Mouse (Mus musculus): ENCODE results near the gene Cks1b. TPM values are rescaled to one million over a fixed set of nuclear protein-coding genes. Genes with fewer than 3 reads are reported as not detected.

Gene Cks1b
- total and polyA plus RNA-seq, 3 experiments = 75.1 to 184 (median 99.8) TPM

- ATAC-seq (ENCODE audit: extremely low read depth, insufficient number of reproducible peaks, low FRiP score, poor library complexity, severe bottlenecking) (no peak), DNase-seq (ENCODE audit: low spot score) (no peak)
- Histone ChIP-seq H3K4me3 (ENCODE audit: low read depth, low read length) (peak overlapping the region; percentile 74), H3K36me3 (replicated peaks) (peaks cover 51% of the 10 kb centered on the region), H3K27me3 (ENCODE audit: insufficient read depth, low read length) (no peaks in the 10 kb centered on the region), H3K9me3 (replicated peaks) (no peaks in the 10 kb centered on the region), H3K4me1 (ENCODE audit: insufficient read depth, low read depth, low read length) (peaks cover 50% of the 10 kb centered on the region)
- no peak for TF ChIP-seq GATA2 (IDR thresholded peaks at IDR 0.05; ENCODE audit: borderline replicate concordance, low read depth, low read length)
- no peak for TF ChIP-seq CTCF (IDR thresholded peaks at IDR 0.05; ENCODE audit: low read depth, low read length)
- no peak for TF ChIP-seq GATA1 (IDR thresholded peaks at IDR 0.05; ENCODE audit: borderline replicate concordance, low read length)
- no peak for TF ChIP-seq POLR2AphosphoS5 (IDR thresholded peaks at IDR 0.05; ENCODE audit: insufficient replicate concordance, low read depth, low read length)
- TF ChIP-seq TAL1 (conservative IDR thresholded peaks at IDR 0.05; ENCODE audit: low read depth, low read length) = no peak
Measured at GRCm38 (mm10) chr3:89417131-89417530, 1.1 kb downstream of the Cks1b start.

- peaks cover 44% of the 10 kb centered on the region for H3K36me3 ChIP-seq (replicated peaks)
- H3K4me1 ChIP-seq (ENCODE audit: insufficient read depth, low read depth, low read length) = peaks cover 41% of the 10 kb centered on the region
- H3K4me3 ChIP-seq (ENCODE audit: low read depth, low read length) = peak overlapping the region; percentile 36; the same call in 1 of the 2 replicates
- no peaks in the 10 kb centered on the region for H3K27me3 ChIP-seq (ENCODE audit: insufficient read depth, low read length)
- DNase-seq (ENCODE audit: low spot score) (no peak), ATAC-seq (ENCODE audit: extremely low read depth, insufficient number of reproducible peaks, low FRiP score, poor library complexity, severe bottlenecking) (no peak)
- no peaks in the 10 kb centered on the region for H3K9me3 ChIP-seq (replicated peaks)
- no peak for TF ChIP-seq GATA1 (IDR thresholded peaks at IDR 0.05; ENCODE audit: borderline replicate concordance, low read length)
- no peak for TF ChIP-seq CTCF (IDR thresholded peaks at IDR 0.05; ENCODE audit: low read depth, low read length)
- no peak for TF ChIP-seq POLR2AphosphoS5 (IDR thresholded peaks at IDR 0.05; ENCODE audit: insufficient replicate concordance, low read depth, low read length)
- TF ChIP-seq GATA2 (IDR thresholded peaks at IDR 0.05; ENCODE audit: borderline replicate concordance, low read depth, low read length) = no peak
- TF ChIP-seq TAL1 (conservative IDR thresholded peaks at IDR 0.05; ENCODE audit: low read depth, low read length) = no peak
Measured at GRCm38 (mm10) chr3:89416158-89416557, 2.0 kb downstream of the Cks1b start.

GRCm38 (mm10) chr3:89411490-89412393 is 6.4 kb downstream of the Cks1b start, which contains the start of gene Flad1:
Flad1 (minus strand) TSS chr3:89411870.
- H3K36me3 ChIP-seq (replicated peaks) = peaks cover 73% of the 10 kb centered on the region
- H3K9me3 ChIP-seq (replicated peaks) = no peaks in the 10 kb centered on the region
- H3K4me1 ChIP-seq (ENCODE audit: insufficient read depth, low read depth, low read length) = peaks cover 59% of the 10 kb centered on the region
- ATAC-seq (ENCODE audit: extremely low read depth, insufficient number of reproducible peaks, low FRiP score, poor library complexity, severe bottlenecking) (peak; percentile 97), DNase-seq (ENCODE audit: low spot score) (peak; percentile 91)
- TF ChIP-seq POLR2AphosphoS5 (IDR thresholded peaks at IDR 0.05; ENCODE audit: insufficient replicate concordance, low read depth, low read length) (no peak), GATA1 (IDR thresholded peaks at IDR 0.05; ENCODE audit: borderline replicate concordance, low read length) (no peak), CTCF (IDR thresholded peaks at IDR 0.05; ENCODE audit: low read depth, low read length) (no peak), TAL1 (conservative IDR thresholded peaks at IDR 0.05; ENCODE audit: low read depth, low read length) (no peak), GATA2 (IDR thresholded peaks at IDR 0.05; ENCODE audit: borderline replicate concordance, low read depth, low read length) (no peak)
- no peaks in the 10 kb centered on the region for H3K27me3 ChIP-seq (ENCODE audit: insufficient read depth, low read length)
- peak within 1 kb of the TSS; percentile 74 for H3K4me3 ChIP-seq (ENCODE audit: low read depth, low read length)

- Histone ChIP-seq H3K9me3 (replicated peaks) (no peaks in the 10 kb centered on the region), H3K27me3 (ENCODE audit: insufficient read depth, low read length) (no peaks in the 10 kb centered on the region), H3K36me3 (replicated peaks) (peaks cover 70% of the 10 kb centered on the region), H3K4me3 (ENCODE audit: low read depth, low read length) (peak overlapping the region; percentile 74), H3K4me1 (ENCODE audit: insufficient read depth, low read depth, low read length) (peaks cover 50% of the 10 kb centered on the region)
- DNase-seq (ENCODE audit: low spot score) (no peak), ATAC-seq (ENCODE audit: extremely low read depth, insufficient number of reproducible peaks, low FRiP score, poor library complexity, severe bottlenecking) (no peak)
- TF ChIP-seq POLR2AphosphoS5 (IDR thresholded peaks at IDR 0.05; ENCODE audit: insufficient replicate concordance, low read depth, low read length) (no peak), CTCF (IDR thresholded peaks at IDR 0.05; ENCODE audit: low read depth, low read length) (no peak), GATA2 (IDR thresholded peaks at IDR 0.05; ENCODE audit: borderline replicate concordance, low read depth, low read length) (no peak)
Measured at GRCm38 (mm10) chr3:89410864-89411263, 7.3 kb downstream of the Cks1b start.

GRCm38 (mm10) chr3:89409701-89410100 is 8.5 kb downstream of the Cks1b start:
- H3K36me3 ChIP-seq (replicated peaks) = peaks cover 70% of the 10 kb centered on the region
- DNase-seq (ENCODE audit: low spot score) (no peak), ATAC-seq (ENCODE audit: extremely low read depth, insufficient number of reproducible peaks, low FRiP score, poor library complexity, severe bottlenecking) (no peak)
- no peaks in the 10 kb centered on the region for H3K9me3 ChIP-seq (replicated peaks)
- peaks cover 48% of the 10 kb centered on the region for H3K4me1 ChIP-seq (ENCODE audit: insufficient read depth, low read depth, low read length)
- H3K27me3 ChIP-seq (ENCODE audit: insufficient read depth, low read length) = no peaks in the 10 kb centered on the region
- no peak overlapping the region for H3K4me3 ChIP-seq (ENCODE audit: low read depth, low read length)
- no peak for TF ChIP-seq CTCF (IDR thresholded peaks at IDR 0.05; ENCODE audit: low read depth, low read length)
- no peak for TF ChIP-seq TAL1 (conservative IDR thresholded peaks at IDR 0.05; ENCODE audit: low read depth, low read length)
- TF ChIP-seq GATA2 (IDR thresholded peaks at IDR 0.05; ENCODE audit: borderline replicate concordance, low read depth, low read length) = no peak
- no peak for TF ChIP-seq POLR2AphosphoS5 (IDR thresholded peaks at IDR 0.05; ENCODE audit: insufficient replicate concordance, low read depth, low read length)
- TF ChIP-seq GATA1 (IDR thresholded peaks at IDR 0.05; ENCODE audit: borderline replicate concordance, low read length) = no peak

GRCm38 (mm10) chr3:89408448-89408847 is 9.7 kb downstream of the Cks1b start:
- TF ChIP-seq GATA1 (IDR thresholded peaks at IDR 0.05; ENCODE audit: borderline replicate concordance, low read length) = no peak
- no peak for TF ChIP-seq CTCF (IDR thresholded peaks at IDR 0.05; ENCODE audit: low read depth, low read length)
- no peak for TF ChIP-seq POLR2AphosphoS5 (IDR thresholded peaks at IDR 0.05; ENCODE audit: insufficient replicate concordance, low read depth, low read length)
- TF ChIP-seq TAL1 (conservative IDR thresholded peaks at IDR 0.05; ENCODE audit: low read depth, low read length) = no peak
- TF ChIP-seq GATA2 (IDR thresholded peaks at IDR 0.05; ENCODE audit: borderline replicate concordance, low read depth, low read length) = no peak
- ATAC-seq (ENCODE audit: extremely low read depth, insufficient number of reproducible peaks, low FRiP score, poor library complexity, severe bottlenecking) (no peak), DNase-seq (ENCODE audit: low spot score) (no peak)
- H3K4me1 ChIP-seq (ENCODE audit: insufficient read depth, low read depth, low read length) = peaks cover 48% of the 10 kb centered on the region
- no peaks in the 10 kb centered on the region for H3K9me3 ChIP-seq (replicated peaks)
- no peak overlapping the region; the same call in 1 of the 2 replicates for H3K4me3 ChIP-seq (ENCODE audit: low read depth, low read length)
- no peaks in the 10 kb centered on the region for H3K27me3 ChIP-seq (ENCODE audit: insufficient read depth, low read length)
- peaks cover 70% of the 10 kb centered on the region for H3K36me3 ChIP-seq (replicated peaks)

Measured in G1E (cell line).